Mouse (Mus musculus) gastrocnemius, postnatal 36 days (tissue): ENCODE measurements around the gene Prdm2. TPM values are rescaled to one million over a fixed set of nuclear protein-coding genes. Genes with fewer than 3 reads are reported as not detected.

Source experiments
- DNase-seq, 2 experiments: peaks; one replicate each; pipeline ENCODE4 v3.0.0; 2022
- intact Hi-C: fragments of 180-260 bp; cut with DNase I; formaldehyde crosslinking; loops from one replicate; pipeline ENCODE4 v1.15.1; 2025
- total RNA-seq, 2 experiments: library from RNA; stranded (reverse); gene quantifications; 2 replicates each; pipeline ENCODE4 v1.2.3; 2021

The Prdm2 gene
- total RNA-seq, 2 experiments from 2014 or later, result 17.9 to 19.7 TPM

GRCm38 (mm10) chr4:143213571-143213970, 776 bp upstream of the Prdm2 start:
- DNase-seq, result no peak
- intact Hi-C loops, result loop anchor here (2.0 kb wide), 1 partner anchor 53 kb away; no protein-coding TSS in a partner anchor

DNA sequence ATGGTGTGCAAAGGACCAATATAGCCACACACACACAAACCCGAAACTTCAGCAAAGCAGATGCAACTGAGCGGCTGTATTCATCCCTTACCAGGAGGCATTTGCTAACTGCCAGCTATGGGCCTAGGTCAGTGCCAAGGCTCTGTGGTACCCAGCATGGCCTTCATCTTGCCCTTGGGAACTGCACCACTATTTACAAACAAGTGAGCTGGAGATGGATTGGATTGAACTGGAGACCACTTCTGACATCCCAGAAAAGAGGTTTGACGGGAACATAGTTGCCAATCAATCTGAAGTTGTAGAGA, 332 bp upstream of the Prdm2 start:
- intact Hi-C loops, result loop anchor here (2.0 kb wide), 1 partner anchor 52 kb away; no protein-coding TSS in a partner anchor
- no peak for DNase-seq

- DNase-seq, result no peak
- intact Hi-C loops, result loop anchor here (2.0 kb wide), 1 partner anchor 51 kb away; no protein-coding TSS in a partner anchor
Observed at GRCm38 (mm10) chr4:143211584-143212340, 1.0 kb downstream of the Prdm2 start.

GRCm38 (mm10) chr4:143209997-143210396, 2.8 kb downstream of the Prdm2 start:
- no peak for DNase-seq
- intact Hi-C loops, result no loop called here

DNA sequence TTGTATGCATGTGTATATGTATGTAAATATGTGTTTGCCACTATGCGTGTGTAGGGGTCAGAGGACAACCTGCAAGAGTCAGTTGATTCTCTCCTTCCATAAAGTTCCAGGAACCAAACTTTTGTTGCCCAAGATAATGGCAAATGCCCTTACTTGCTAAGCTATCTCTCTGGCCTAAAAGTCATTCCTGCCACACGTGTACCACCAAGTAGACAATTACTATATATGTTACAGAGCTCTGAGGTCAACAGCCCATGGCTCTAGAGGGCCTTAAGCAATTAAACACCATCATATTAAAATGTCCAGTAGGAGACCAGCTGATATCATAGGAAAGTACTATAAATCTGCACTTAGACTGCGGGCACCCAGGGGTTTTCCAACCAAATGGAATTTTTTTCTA, 10.1 kb downstream of the Prdm2 start:
- DNase-seq, result no peak
- intact Hi-C loops, result no loop called here

DNA sequence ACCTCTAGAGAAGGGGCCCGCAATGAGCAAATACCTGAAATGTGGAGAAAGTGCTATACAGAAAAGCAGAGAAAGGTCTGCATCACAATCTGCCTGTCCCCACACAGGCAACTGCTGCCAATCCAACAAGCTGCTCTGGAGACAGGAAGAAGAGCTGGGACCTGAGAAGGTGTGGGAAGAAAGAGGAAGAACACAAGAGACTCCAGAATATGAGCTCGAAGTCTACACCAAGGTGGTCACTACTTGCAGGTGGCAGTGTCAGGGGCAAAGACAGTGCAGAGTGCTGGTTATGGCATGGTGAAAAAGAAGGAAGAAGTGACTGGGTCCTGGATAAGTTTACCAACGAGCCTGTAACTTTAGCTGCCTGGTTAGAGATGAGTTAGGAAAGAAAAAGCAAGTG, 14.4 kb downstream of the Prdm2 start:
- no peak for DNase-seq
- intact Hi-C loops, result no loop called here

- intact Hi-C loops, result no loop called here
Observed at GRCm38 (mm10) chr4:143197845-143198356, 14.9 kb downstream of the Prdm2 start.

GRCm38 (mm10) chr4:143194328-143194727, 18.5 kb downstream of the Prdm2 start:
- intact Hi-C loops, result no loop called here
- DNase-seq, result no peak

More at GRCm38 (mm10) chr4:143197845-143198356, 14.9 kb downstream of the Prdm2 start:
- DNase-seq, result no peak

GRCm38 (mm10) chr4:143193164-143193563, 19.6 kb downstream of the Prdm2 start:
- intact Hi-C loops, result no loop called here
- no peak for DNase-seq

DNA sequence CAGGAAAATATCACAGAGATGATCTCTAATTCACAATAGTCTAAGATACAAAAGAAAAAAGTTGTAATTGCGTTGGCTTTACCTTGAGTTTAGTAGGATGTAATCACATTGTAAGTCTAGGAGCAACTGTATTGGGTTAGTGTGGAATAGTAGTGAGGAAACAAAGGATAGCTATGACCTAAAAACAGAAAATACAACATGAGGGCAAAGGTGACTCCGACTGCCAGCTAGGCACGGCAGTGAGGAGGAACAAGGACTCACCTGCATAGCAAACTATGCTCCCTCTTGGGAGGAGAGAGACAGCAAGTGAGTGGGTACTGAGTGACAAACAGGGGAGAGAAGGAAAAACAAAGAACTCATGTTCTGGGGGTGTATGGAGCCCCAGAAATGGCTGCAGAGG, 21.0 kb downstream of the Prdm2 start:
- intact Hi-C loops, result no loop called here

DNA sequence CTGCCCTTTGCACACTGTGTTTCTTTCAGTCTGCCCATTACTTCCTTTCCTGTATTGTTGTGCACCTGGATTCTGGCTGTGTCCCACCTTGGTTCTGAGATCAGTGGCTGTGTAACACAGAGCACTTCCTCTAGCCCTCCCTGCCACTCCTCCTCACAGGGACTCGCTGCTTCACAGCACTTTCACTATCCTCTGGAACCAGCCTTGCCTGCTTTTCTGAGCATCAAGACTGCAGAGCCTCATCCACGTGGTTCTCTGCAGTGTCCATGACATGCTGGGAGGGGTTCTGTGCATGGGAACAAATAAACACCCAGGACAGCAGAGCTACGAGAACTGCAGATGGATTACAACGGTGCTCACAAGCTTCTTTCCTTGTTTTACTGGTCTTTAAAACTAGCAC, 22.1 kb downstream of the Prdm2 start:
- no peak for DNase-seq
- intact Hi-C loops, result no loop called here

More for the DNA sequence above, 21.0 kb downstream of the Prdm2 start:
- DNase-seq, result no peak

DNA sequence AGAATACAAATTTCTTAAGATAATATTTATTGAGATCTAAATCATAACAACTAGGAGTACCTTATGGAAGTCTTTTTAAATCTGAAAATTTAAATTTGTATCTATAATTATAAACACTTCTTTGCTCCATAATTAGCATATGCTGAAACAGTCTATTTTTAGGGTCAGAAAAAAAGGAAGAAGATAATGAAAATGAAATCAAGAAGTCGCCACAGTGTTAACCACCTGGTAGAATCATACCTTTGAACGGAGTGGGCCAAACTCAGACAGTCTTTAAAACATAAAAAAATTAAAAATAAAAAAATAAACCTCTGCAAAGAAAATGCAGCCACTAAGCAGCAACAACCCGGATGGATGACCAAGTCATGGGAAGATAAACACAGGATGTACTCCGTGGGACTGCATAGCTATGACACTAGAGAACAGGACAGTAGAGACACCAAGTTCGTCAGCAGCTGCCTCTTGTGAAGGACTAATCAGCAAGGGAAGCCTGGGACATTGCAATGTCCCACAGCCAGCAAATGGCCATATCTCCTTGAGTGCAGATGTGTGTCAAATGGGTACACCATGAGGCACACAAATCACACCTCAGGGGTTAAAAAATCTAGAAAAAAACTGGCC, 24.1 kb downstream of the Prdm2 start:
- intact Hi-C loops, result no loop called here
- no peak for DNase-seq

DNA sequence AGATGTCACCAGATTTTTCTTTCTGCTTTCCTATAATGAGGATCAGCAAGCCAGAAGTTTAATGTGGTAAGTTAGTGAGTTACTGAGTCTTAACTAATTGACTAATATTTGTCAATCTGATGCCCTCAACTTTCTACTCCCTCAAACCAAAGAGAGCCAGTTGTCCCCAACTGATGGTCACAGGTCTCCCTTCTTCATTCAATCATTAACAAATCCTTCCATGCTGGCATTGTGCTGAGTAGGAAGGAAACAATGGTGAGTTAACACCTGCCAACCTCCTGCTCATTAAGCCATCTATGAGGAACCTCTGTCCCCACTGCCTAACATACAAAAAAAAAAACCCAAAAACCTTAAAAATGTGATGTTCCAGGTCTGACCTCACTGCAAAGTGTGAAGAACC, 26.7 kb downstream of the Prdm2 start:
- DNase-seq, result no peak
- intact Hi-C loops, result no loop called here

DNA sequence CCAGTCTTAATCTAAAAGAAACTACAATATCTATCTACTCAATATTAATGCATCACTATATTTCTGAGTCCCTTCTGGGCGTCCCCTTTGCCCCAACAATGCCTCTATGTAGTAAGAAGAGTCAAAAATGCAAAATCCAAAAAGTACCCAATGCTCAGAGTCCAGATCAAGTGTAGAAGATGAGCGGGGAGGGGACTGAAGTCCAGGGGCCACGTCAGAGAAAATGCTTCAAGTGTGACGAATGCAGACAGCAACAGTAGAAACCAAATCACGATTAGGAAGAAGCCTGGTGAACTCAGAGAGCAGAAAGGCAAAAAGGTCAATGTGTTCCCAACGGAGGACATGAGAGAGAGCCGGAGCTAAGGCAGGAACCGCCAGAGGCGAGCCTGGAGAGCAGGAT, 27.3 kb downstream of the Prdm2 start:
- intact Hi-C loops, result no loop called here
- DNase-seq, result no peak

DNA sequence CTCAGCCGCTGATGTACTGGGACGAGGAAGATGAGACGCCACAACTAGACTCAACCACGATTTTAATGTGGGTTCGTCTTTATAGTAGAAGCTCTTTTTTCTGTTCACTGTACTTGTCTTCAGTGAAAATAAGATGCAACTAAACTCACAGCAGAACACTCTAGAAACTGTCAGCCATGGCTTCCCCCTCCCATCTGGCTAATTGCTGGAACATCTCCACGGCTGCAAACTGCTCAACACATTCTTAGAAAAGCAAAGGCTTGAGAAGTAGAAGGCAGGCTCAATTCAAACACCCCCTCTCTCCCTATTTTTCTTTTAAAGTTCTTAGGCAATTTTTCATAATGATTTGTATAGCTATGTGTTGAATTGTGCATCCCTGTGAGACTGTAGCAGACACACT, 29.7 kb downstream of the Prdm2 start:
- DNase-seq, result no peak
- intact Hi-C loops, result no loop called here

DNA sequence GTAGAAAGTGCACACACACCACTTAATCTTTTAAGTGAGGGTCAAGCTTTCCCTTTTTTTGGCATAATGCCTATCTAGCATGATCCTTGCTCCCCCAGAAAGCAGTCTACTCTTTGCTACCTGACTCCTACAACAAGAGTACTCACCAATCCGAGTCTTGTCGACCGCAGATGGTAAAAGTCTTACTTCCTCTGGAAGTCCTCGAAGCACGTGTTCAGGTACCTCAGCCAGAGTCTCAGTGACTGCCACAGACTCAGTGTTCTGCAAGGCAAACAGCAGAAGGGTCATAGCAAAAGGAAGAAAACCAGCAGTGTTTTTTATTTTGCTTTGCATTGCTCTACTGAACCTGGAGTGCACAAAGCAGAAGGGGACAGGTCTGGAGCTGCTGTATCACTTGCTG, 32.1 kb downstream of the Prdm2 start:
- DNase-seq, result no peak
- intact Hi-C loops, result no loop called here

DNA sequence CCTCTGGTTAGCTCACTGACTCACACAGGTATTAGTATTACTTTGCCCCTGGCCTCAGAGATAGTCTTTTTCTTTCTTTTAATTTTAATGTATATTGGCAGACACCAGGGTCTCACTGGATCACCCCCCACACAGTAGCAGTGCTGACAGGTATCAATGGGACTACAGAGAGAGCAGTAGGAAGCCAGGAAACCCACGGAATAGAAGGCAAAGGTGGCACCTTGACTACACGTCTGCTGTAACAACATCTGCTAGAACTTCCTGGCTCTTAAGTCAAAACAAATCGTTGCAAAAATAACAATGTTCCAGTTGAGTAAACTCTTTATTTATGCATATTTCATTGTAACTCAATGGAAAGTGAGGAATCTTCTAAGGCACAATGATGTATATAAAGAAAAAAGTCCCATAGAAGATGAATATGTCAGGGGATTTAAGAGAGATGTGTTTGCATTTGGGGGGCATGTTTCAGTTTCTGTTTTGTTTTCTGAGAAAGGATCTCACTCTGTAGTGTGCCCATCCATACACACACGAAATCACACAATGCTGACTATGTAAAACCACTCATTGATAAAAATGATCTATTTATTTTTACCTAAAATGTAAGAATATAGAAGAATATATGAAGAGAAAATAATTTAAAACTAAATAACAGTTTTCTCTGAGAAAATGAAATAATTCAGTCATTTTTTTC, 41.0 kb downstream of the Prdm2 start:
- no peak for DNase-seq
- intact Hi-C loops, result no loop called here

DNA sequence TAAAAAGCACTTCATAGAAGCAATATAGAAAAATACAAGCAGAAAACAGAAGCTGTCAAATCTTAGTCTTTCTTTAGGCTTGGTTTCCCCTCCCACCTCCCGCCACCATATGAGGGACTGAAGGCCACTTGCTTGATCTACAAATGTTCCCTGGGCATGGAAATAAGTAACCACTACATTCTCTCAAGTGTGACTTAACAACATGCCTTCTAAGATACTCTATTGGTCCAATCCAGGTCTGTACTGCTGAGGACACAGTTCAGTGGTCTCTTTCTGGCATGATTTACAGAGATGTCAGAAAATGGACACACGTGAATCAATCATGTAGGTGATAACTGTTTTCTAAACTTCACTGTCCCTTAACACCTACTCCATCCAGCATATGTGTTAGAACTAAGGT, 42.5 kb downstream of the Prdm2 start:
- no peak for DNase-seq
- intact Hi-C loops, result no loop called here

GRCm38 (mm10) chr4:143168093-143168492, 44.7 kb downstream of the Prdm2 start:
- DNase-seq, result no peak
- intact Hi-C loops, result no loop called here

GRCm38 (mm10) chr4:143161619-143162479, 50.9 kb downstream of the Prdm2 start:
- DNase-seq, result peak; percentile 98 to 99
- intact Hi-C loops, result loop anchor here (2.0 kb wide), 2 partner anchors 43 to 51 kb away; partner anchors contain the start of gene Prdm2
